Mouse (Mus musculus): ENCODE results near the gene Rhox3e.
"Not testable (repeated sequence)": the region's sequence is repeated elsewhere in the genome, so short reads cannot be mapped to it uniquely, and the experiment has no call there.

The Rhox3e gene

GRCm38 (mm10) chrX:37541719-37542118, at the start of gene Rhox3e:
TSS of gene Rhox3e (plus strand) at chrX:37542019.
- DNase-seq (ENCODE audit: low read depth in 1 of 2, low spot score in 2 of 2) = not testable (repeated sequence)

GRCm38 (mm10) chrX:37514059-37514458, 27.8 kb upstream of the Rhox3e start, which contains the start of gene Rhox4d:
TSS of gene Rhox4d (plus strand) at chrX:37514359.
- not testable (repeated sequence) for DNase-seq (ENCODE audit: low read depth in 1 of 2, low spot score in 2 of 2)

GRCm38 (mm10) chrX:37530152-37530551, 11.7 kb upstream of the Rhox3e start, which contains the start of gene Rhox2e:
TSS of gene Rhox2e (plus strand) at chrX:37530452.
- DNase-seq (ENCODE audit: low read depth in 1 of 2, low spot score in 2 of 2) = not testable (repeated sequence)

GRCm38 (mm10) chrX:37557112-37557511, 15.3 kb downstream of the Rhox3e start, which contains the start of gene Rhox4e:
TSS of gene Rhox4e (plus strand) at chrX:37557412.
- DNase-seq (ENCODE audit: low read depth in 1 of 2, low spot score in 2 of 2) = not testable (repeated sequence)

GRCm38 (mm10) chrX:37571105-37571504, 29.3 kb downstream of the Rhox3e start, which contains the start of gene Rhox2f:
TSS of gene Rhox2f (plus strand) at chrX:37571405.
- not testable (repeated sequence) for DNase-seq (ENCODE audit: low read depth in 1 of 2, low spot score in 2 of 2)

GRCm38 (mm10) chrX:37572638-37573037, 30.8 kb downstream of the Rhox3e start:
- DNase-seq (ENCODE audit: low read depth in 1 of 2, low spot score in 2 of 2) = not testable (repeated sequence)

- not testable (repeated sequence) for DNase-seq (ENCODE audit: low read depth in 1 of 2, low spot score in 2 of 2)
Measured at GRCm38 (mm10) chrX:37580692-37581091, 38.9 kb downstream of the Rhox3e start, which contains the start of gene Rhox3f. TSS of gene Rhox3f (plus strand) at chrX:37580992.
